Mouse (Mus musculus) G1E (cell line): ENCODE measurements at regions not wholly inside any gene's neighbourhood (a gene's known extent, or its start where the extent isn't known, plus 50 kb on each side); places are given as distances from the start of the nearest gene placed in this dataset.

Source experiments
- ATAC-seq: 2 replicates; pipeline ENCODE4 v1.8.0; 2016; ENCODE audit warnings: mild to moderate bottlenecking; ENCODE audit not compliant: insufficient number of reproducible peaks, poor library complexity, low FRiP score, severe bottlenecking; ENCODE audit errors: extremely low read depth
- DNase-seq: peaks from one replicate; pipeline ENCODE4 v3.0.0; 2012; ENCODE audit warnings: low spot score
- H3K27me3 ChIP-seq: 2 replicates; pipeline ENCODE4 v1.6.1; 2012; ENCODE audit warnings: mild to moderate bottlenecking, low read length, inconsistent platforms; ENCODE audit not compliant: insufficient read depth
- H3K36me3 ChIP-seq: replicated peaks from 2 replicates; pipeline ENCODE3; 2012; ENCODE audit warnings: mild to moderate bottlenecking, inconsistent platforms
- H3K4me1 ChIP-seq: 2 replicates; pipeline ENCODE4 v1.6.1; 2012; ENCODE audit warnings: low read depth, low read length, inconsistent platforms, mixed read lengths; ENCODE audit not compliant: insufficient read depth
- H3K4me3 ChIP-seq: 2 replicates; pipeline ENCODE4 v1.5.1; 2012; ENCODE audit warnings: low read depth, mild to moderate bottlenecking, inconsistent platforms, low read length, moderate library complexity, mixed read lengths
- H3K9me3 ChIP-seq: replicated peaks from 2 replicates; pipeline ENCODE4 v1.6.1; 2012; ENCODE audit warnings: inconsistent platforms
- CTCF ChIP-seq: IDR thresholded peaks from 2 replicates; pipeline ENCODE4 v1.5.1; 2012; ENCODE audit warnings: low read depth, low read length, inconsistent platforms, mixed read lengths
- GATA1 ChIP-seq: IDR thresholded peaks from 2 replicates; pipeline ENCODE4 v1.6.1; 2012; ENCODE audit warnings: borderline replicate concordance, low read length, inconsistent platforms, mixed read lengths
- GATA2 ChIP-seq: IDR thresholded peaks from 2 replicates; pipeline ENCODE4 v1.6.1; 2012; ENCODE audit warnings: low read depth, low read length, inconsistent platforms, borderline replicate concordance
- POLR2AphosphoS5 ChIP-seq: IDR thresholded peaks from 2 replicates; pipeline ENCODE4 v1.6.1; 2012; ENCODE audit warnings: low read depth, low read length, inconsistent platforms; ENCODE audit not compliant: insufficient replicate concordance
- TAL1 ChIP-seq: conservative IDR thresholded peaks from 2 replicates; pipeline ENCODE4 v1.6.1; 2012; ENCODE audit warnings: low read depth, low read length, inconsistent platforms, mixed read lengths

DNA sequence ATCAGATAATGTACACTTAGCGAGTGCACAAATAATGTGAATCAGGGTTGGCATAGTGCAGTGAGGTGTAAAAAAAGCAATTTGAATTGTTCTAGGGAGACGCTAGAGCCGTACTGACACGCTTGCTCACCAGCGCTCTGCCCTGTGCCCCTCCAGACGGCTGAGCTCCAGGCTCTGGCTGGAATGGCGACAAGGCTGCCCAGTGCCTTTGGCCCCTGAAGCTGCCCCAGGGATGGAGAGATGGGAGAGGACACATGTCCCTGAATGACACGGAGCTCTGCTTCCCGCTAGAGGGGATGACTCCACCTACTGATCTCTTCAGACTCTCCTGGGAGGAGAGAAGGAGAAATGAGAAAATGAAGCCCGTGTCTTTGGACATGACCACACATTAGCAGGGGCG, 143.3 kb upstream of the Cadm1 start:
- Histone ChIP-seq H3K9me3 (peaks cover 51% of the 10 kb centered on the region), H3K4me1 (no peaks in the 10 kb centered on the region)
- DNase-seq: no peak

GRCm38 (mm10) chr9:47387221-47387620, 142.8 kb upstream of the Cadm1 start:
- H3K9me3 ChIP-seq: peaks cover 56% of the 10 kb centered on the region
- ATAC-seq: no peak
- no peaks in the 10 kb centered on the region for H3K36me3 ChIP-seq
- no peak for DNase-seq
- H3K4me3 ChIP-seq: no peak overlapping the region
- peaks cover 3% of the 10 kb centered on the region for H3K27me3 ChIP-seq
- no peak for TF ChIP-seq GATA1
- TF ChIP-seq GATA2: no peak
- no peak for TF ChIP-seq POLR2AphosphoS5
- no peak for TF ChIP-seq CTCF
- no peak for TF ChIP-seq TAL1
- H3K4me1 ChIP-seq: no peaks in the 10 kb centered on the region

More for the DNA sequence above, 143.3 kb upstream of the Cadm1 start:
- no peak for ATAC-seq
- Histone ChIP-seq H3K27me3 (peaks cover 3% of the 10 kb centered on the region), H3K36me3 (no peaks in the 10 kb centered on the region), H3K4me3 (no peak overlapping the region)
- no peak for TF ChIP-seq POLR2AphosphoS5
- TF ChIP-seq CTCF: no peak

- H3K4me3 ChIP-seq: no peak overlapping the region
- TF ChIP-seq GATA2: no peak
- no peak for ATAC-seq
- H3K27me3 ChIP-seq: peaks cover 3% of the 10 kb centered on the region
- no peak for DNase-seq
- no peaks in the 10 kb centered on the region for H3K36me3 ChIP-seq
- H3K9me3 ChIP-seq: peaks cover 57% of the 10 kb centered on the region
- H3K4me1 ChIP-seq: no peaks in the 10 kb centered on the region
Measured at GRCm38 (mm10) chr9:47387716-47388300, 142.2 kb upstream of the Cadm1 start.

DNA sequence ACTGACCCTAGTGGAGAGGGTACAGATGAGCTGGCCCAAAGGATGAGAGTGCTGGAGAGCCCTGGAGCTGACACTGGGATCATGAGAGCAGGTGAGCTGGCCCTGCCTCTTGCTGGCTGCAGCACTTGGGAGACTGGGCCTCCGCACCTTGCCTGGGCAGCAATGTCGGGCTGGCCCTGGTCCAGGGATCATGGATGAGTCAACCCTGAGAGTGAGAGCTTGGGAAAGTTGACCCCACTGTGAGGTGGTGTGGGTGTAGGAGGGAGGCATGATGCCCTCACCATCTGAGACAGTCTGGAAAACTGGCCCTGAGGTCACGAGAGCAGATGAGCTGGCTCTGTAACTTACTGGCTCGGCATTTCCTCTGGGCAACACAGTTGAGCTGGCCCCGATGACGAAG, 140.1 kb upstream of the Cadm1 start:
- no peak for TF ChIP-seq TAL1
- no peak for TF ChIP-seq GATA2
- no peak for TF ChIP-seq POLR2AphosphoS5
- no peak for TF ChIP-seq GATA1
- no peak for TF ChIP-seq CTCF
- peaks cover 50% of the 10 kb centered on the region for H3K9me3 ChIP-seq
- no peaks in the 10 kb centered on the region for H3K4me1 ChIP-seq
- no peak overlapping the region for H3K4me3 ChIP-seq
- DNase-seq: no peak
- H3K36me3 ChIP-seq: no peaks in the 10 kb centered on the region
- no peak for ATAC-seq
- H3K27me3 ChIP-seq: peaks cover 3% of the 10 kb centered on the region

GRCm38 (mm10) chr9:47391669-47392068, 138.3 kb upstream of the Cadm1 start:
- peaks cover 3% of the 10 kb centered on the region for H3K27me3 ChIP-seq
- H3K4me3 ChIP-seq: no peak overlapping the region
- peaks cover 38% of the 10 kb centered on the region for H3K9me3 ChIP-seq
- ATAC-seq: no peak
- no peak for TF ChIP-seq GATA1
- TF ChIP-seq GATA2: no peak
- TF ChIP-seq CTCF: no peak
- no peak for TF ChIP-seq TAL1
- no peaks in the 10 kb centered on the region for H3K36me3 ChIP-seq
- H3K4me1 ChIP-seq: no peaks in the 10 kb centered on the region
- no peak for DNase-seq

DNA sequence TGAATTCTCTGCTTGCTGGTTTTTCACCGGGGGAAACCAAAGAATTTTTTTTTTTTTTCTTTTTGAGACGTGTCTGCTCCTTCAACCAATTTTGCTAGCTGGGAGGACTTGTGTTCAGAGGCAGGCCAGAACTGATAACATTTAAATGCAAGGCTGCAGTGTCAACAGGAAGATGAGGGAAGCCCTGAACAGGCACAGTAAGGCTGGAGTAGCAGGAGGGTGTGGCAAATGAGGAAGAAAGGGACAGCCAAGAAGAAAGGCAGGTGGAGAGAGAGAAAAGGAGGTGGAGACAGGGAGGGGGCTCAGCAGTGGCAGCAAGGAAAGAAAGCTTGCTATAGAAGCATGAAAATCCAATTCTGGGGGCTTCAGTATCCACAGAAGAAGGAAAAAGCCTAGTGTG, 130.4 kb upstream of the Cadm1 start:
- DNase-seq (no peak), ATAC-seq (no peak)
- no peaks in the 10 kb centered on the region for H3K27me3 ChIP-seq
- H3K4me1 ChIP-seq: no peaks in the 10 kb centered on the region
- H3K4me3 ChIP-seq: no peak overlapping the region
- H3K9me3 ChIP-seq: peaks cover 28% of the 10 kb centered on the region
- H3K36me3 ChIP-seq: no peaks in the 10 kb centered on the region
- TF ChIP-seq POLR2AphosphoS5 (no peak), GATA2 (no peak), CTCF (no peak), TAL1 (no peak), GATA1 (no peak)
